Mouse (Mus musculus) testis, adult 2 months (tissue): ENCODE data around the gene Ret. TPM values are rescaled to one million over a fixed set of nuclear protein-coding genes. Genes with fewer than 3 reads are reported as not detected.

Source experiments
- H3K27ac ChIP-seq: fragments of 200-500 bp; 2 replicates; pipeline ENCODE4 v1.5.1; 2012; ENCODE audit warnings: low read depth, low read length; ENCODE audit not compliant: control insufficient read depth, insufficient read depth
- H3K27me3 ChIP-seq: fragments of 200-500 bp; 2 replicates; pipeline ENCODE4 v1.6.1; 2012; ENCODE audit warnings: mild to moderate bottlenecking, low read length, moderate library complexity; ENCODE audit not compliant: control insufficient read depth, insufficient read depth
- H3K36me3 ChIP-seq: fragments of 200-500 bp; 2 replicates; pipeline ENCODE4 v1.6.1; 2012; ENCODE audit warnings: mild to moderate bottlenecking, low read length; ENCODE audit not compliant: control insufficient read depth, insufficient read depth
- H3K4me1 ChIP-seq: fragments of 200-500 bp; 2 replicates; pipeline ENCODE4 v1.6.1; 2012; ENCODE audit warnings: low read length; ENCODE audit not compliant: control insufficient read depth, insufficient read depth
- H3K4me3 ChIP-seq: fragments of 200-500 bp; 2 replicates; pipeline ENCODE4 v1.5.1; 2012; ENCODE audit warnings: low read depth, mild to moderate bottlenecking, low read length, moderate library complexity, mixed read lengths; ENCODE audit not compliant: control insufficient read depth
- CTCF ChIP-seq: fragments of 200-500 bp; IDR thresholded peaks from 2 replicates; pipeline ENCODE4 v1.5.1; 2012; ENCODE audit warnings: low read depth, mild to moderate bottlenecking, inconsistent platforms, low read length, moderate library complexity; ENCODE audit not compliant: control insufficient read depth, insufficient read depth, insufficient replicate concordance
- POLR2A ChIP-seq: fragments of 200-500 bp; IDR thresholded peaks from 2 replicates; pipeline ENCODE4 v1.6.1; 2012; ENCODE audit warnings: low read depth, mild to moderate bottlenecking, inconsistent platforms, low read length, moderate library complexity; ENCODE audit not compliant: control insufficient read depth
- polyA plus RNA-seq: library from polyadenylated mRNA; depleted of rRNA; stranded (reverse); fragments of >200 nt; gene quantifications from 2 replicates; pipeline ENCODE4 v1.2.3, GENCODE M21; 2012; rRNA removed

Gene Ret
- 0.81 and 1.0 TPM in 2 replicates for polyA plus RNA-seq

DNA sequence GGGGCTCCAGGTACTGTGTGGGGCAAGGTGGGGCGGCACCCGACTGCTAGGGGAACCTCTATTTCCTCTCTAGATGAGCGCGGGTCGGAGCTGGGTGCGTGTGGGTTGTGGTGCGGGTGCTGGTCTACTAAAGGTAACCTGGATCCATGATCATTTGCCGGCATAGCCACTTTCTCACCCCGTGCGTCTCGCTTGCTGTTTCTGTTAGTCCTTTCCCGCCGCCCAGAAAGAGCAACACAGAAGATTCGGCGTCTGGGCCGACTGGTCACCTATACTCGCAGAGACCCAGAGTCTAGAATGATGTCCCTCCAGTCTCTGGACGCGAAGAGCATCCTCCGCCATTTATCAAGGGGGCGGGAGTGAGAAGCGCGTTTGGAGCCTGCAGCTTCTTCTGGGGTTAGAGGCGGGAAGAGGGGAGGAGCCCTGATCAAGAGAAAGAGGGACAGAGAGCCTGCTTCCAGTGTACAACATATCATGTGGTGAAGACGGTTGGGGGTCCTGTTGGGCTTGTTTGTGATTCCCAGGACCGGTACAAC is at the start of gene Ret:
Gene Ret (minus strand): TSS at position 279 of the 536 bp plus-strand sequence.
- no peak within 1 kb of the TSS for H3K27ac ChIP-seq
- H3K36me3 ChIP-seq: no peaks in the 10 kb centered on the region
- peaks cover 8% of the 10 kb centered on the region for H3K4me1 ChIP-seq
- peak within 1 kb of the TSS; percentile 54 for H3K4me3 ChIP-seq
- H3K27me3 ChIP-seq: no peaks in the 10 kb centered on the region; the same call in 1 of the 2 replicates
- no peak for TF ChIP-seq POLR2A
- TF ChIP-seq CTCF: no peak

DNA sequence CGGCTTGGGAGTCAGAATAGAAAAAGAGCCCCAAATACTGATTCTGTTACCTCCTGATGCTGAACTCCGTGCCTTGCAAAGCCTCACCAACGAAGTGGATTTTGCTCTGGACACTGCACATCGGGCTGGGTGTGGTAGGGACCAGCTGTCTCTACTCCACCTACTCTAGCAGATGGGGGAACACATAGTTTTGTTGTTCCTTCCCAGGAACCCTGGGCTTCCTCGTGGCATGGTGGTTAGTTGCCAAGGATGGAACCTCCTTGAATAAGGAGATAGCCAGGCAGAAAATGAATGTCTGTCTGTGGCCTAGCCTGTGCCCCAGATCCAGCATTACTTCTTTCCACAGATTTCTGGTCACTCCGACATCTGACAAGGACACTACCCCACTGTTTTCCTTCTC is 49.6 kb upstream of the Ret start:
- H3K4me1 ChIP-seq: no peaks in the 10 kb centered on the region
- H3K27me3 ChIP-seq: no peaks in the 10 kb centered on the region
- H3K4me3 ChIP-seq: no peak overlapping the region
- H3K27ac ChIP-seq: no peak overlapping the region
- TF ChIP-seq POLR2A (no peak), CTCF (no peak)
- no peaks in the 10 kb centered on the region for H3K36me3 ChIP-seq

DNA sequence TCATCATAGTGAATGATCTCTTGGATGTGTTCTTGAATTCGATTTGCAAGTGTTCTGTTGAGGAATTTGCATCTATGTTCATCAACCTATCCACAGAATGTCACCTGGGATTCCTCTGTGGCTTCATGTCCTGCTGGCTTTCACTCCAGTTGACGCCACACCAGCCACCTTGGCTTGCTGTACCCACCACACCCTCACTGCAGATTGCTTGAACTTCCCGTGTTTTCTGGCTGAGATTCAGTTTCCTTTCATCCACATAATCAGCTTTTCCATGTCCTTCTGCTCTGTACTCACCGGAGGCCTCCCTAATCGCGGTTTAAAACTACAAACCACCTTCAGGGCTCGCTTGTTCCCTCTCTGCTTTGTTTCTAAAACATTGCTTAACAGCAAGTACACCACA is 46.6 kb upstream of the Ret start:
- no peaks in the 10 kb centered on the region for H3K36me3 ChIP-seq

GRCm38 (mm10) chr6:118242941-118243340 is 45.4 kb upstream of the Ret start:
- Histone ChIP-seq H3K4me3 (no peak overlapping the region), H3K27ac (no peak overlapping the region), H3K36me3 (no peaks in the 10 kb centered on the region), H3K4me1 (no peaks in the 10 kb centered on the region), H3K27me3 (no peaks in the 10 kb centered on the region)
- no peak for TF ChIP-seq CTCF
- TF ChIP-seq POLR2A: no peak

More for the DNA sequence above, 46.6 kb upstream of the Ret start:
- Histone ChIP-seq H3K4me3 (no peak overlapping the region), H3K27ac (no peak overlapping the region), H3K4me1 (no peaks in the 10 kb centered on the region), H3K27me3 (no peaks in the 10 kb centered on the region)
- TF ChIP-seq CTCF (no peak), POLR2A (no peak)

DNA sequence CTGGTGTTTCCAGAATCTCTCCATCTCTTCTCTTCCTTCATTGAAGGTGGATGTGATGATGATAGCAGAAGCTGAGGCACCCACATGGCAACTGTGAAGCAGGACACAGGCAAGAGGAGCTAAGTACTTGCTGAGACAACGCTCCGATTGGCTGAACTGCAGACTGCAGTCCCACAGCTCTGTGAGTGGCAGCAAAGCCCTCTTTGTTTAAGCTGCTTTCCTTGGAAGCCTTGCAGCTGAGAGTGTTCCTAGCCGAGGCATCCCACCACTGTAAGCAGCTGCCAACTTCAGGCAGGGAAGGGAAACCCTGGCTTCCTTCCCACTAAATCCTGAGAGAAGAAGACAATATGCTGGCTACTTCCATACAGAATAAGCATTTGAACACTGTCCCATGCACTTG is 28.6 kb upstream of the Ret start:
- no peaks in the 10 kb centered on the region for H3K27me3 ChIP-seq
- no peak overlapping the region for H3K27ac ChIP-seq
- no peak overlapping the region for H3K4me3 ChIP-seq
- TF ChIP-seq CTCF (no peak), POLR2A (no peak)
- H3K36me3 ChIP-seq: no peaks in the 10 kb centered on the region
- no peaks in the 10 kb centered on the region for H3K4me1 ChIP-seq

DNA sequence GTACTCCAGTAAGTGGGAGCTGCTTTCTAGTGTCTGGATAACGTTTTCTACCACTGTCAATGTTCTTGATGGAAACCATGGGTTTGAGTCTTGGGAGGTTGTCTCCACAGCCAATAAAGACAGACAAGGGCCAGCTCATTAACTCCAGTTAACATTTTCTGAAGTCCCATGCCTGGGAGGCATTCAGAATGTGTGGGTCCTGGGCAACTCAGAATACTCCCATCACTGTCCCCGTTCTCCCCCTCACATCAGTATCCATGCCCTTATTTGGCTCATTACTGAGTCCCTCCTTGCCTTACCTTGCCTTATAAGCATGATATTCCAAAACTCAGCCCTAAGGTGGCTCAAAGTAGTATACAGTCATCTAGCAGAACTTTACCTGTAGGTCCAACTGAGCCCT is 25.0 kb upstream of the Ret start:
- Histone ChIP-seq H3K27me3 (no peaks in the 10 kb centered on the region), H3K27ac (no peak overlapping the region), H3K36me3 (no peaks in the 10 kb centered on the region), H3K4me1 (no peaks in the 10 kb centered on the region), H3K4me3 (no peak overlapping the region)
- no peak for TF ChIP-seq POLR2A
- no peak for TF ChIP-seq CTCF

- Histone ChIP-seq H3K27me3 (no peaks in the 10 kb centered on the region), H3K36me3 (no peaks in the 10 kb centered on the region), H3K4me3 (no peak overlapping the region), H3K4me1 (no peaks in the 10 kb centered on the region), H3K27ac (no peak overlapping the region)
- no peak for TF ChIP-seq POLR2A
- no peak for TF ChIP-seq CTCF
These were observed 18.2 kb upstream of the Ret start for GRCm38 (mm10) chr6:118215676-118216075.

- no peaks in the 10 kb centered on the region for H3K27me3 ChIP-seq
- no peak overlapping the region for H3K4me3 ChIP-seq
- H3K27ac ChIP-seq: no peak overlapping the region
- TF ChIP-seq POLR2A: no peak
- no peak for TF ChIP-seq CTCF
- no peaks in the 10 kb centered on the region for H3K4me1 ChIP-seq
- no peaks in the 10 kb centered on the region for H3K36me3 ChIP-seq
These were observed 10.8 kb upstream of the Ret start for GRCm38 (mm10) chr6:118208326-118208725.
